Mouse (Mus musculus) E14TG2a.4 (cell line): ENCODE results near the gene Itga2b.

Source experiments
- CTCF ChIP-seq: conservative IDR thresholded peaks from 2 replicates; pipeline ENCODE4 v1.5.1; 2014; ENCODE audit warnings: low read length
- NANOG ChIP-seq: IDR thresholded peaks from 2 replicates; pipeline ENCODE4 v1.6.1; 2014; ENCODE audit warnings: borderline replicate concordance, low read length, mixed read lengths
- POU5F1 ChIP-seq: IDR thresholded peaks from 2 replicates; pipeline ENCODE4 v1.6.1; 2014; ENCODE audit warnings: low read length, borderline replicate concordance

GRCm38 (mm10) chr11:102418887-102419286 is 51.0 kb downstream of the Itga2b start:
- TF ChIP-seq CTCF (no peak), NANOG (no peak), POU5F1 (no peak)
